Mouse (Mus musculus) kidney, embryonic 16.5 days (tissue): Measurements from ENCODE around the gene Insl6. TPM values are rescaled to one million over a fixed set of nuclear protein-coding genes. Genes with fewer than 3 reads are reported as not detected.

Experiments
- ATAC-seq: fragments of 200-750 bp; cut with Nextera tagmentation; 2 replicates; pipeline ENCODE4 v1.8.0; 2017; ENCODE audit warnings: moderate TSS enrichment; ENCODE audit not compliant: low FRiP score, low TSS enrichment
- H3K27ac ChIP-seq: fragments of 300-500 bp; sonication (generic); 2 replicates; pipeline ENCODE4 v1.5.1; 2014; ENCODE audit warnings: low read length
- H3K27me3 ChIP-seq: fragments of 300-500 bp; sonication (generic); 2 replicates; pipeline ENCODE4 v1.6.1; 2014; ENCODE audit warnings: low read length, control low read depth, mixed read lengths; ENCODE audit not compliant: insufficient read depth
- H3K36me3 ChIP-seq: fragments of 300-500 bp; sonication (generic); 2 replicates; pipeline ENCODE4 v1.6.1; 2014; ENCODE audit warnings: low read length, control low read depth, mixed read lengths; ENCODE audit not compliant: insufficient read depth
- H3K4me1 ChIP-seq: fragments of 300-500 bp; sonication (generic); 2 replicates; pipeline ENCODE4 v1.6.1; 2014; ENCODE audit warnings: low read length, control low read depth, mixed read lengths; ENCODE audit not compliant: insufficient read depth
- H3K4me2 ChIP-seq: fragments of 300-500 bp; sonication (generic); replicated peaks from 2 replicates; pipeline ENCODE4 v1.6.1; 2014; ENCODE audit warnings: low read depth, low read length
- H3K4me3 ChIP-seq: fragments of 300-500 bp; sonication (generic); 2 replicates; pipeline ENCODE4 v1.5.1; 2014; ENCODE audit warnings: mild to moderate bottlenecking, low read length
- H3K9ac ChIP-seq: fragments of 300-500 bp; sonication (generic); replicated peaks from 2 replicates; pipeline ENCODE4 v1.6.1; 2014; ENCODE audit warnings: low read length
- H3K9me3 ChIP-seq: fragments of 300-500 bp; sonication (generic); 2 replicates; pipeline ENCODE4 v1.6.1; 2016; ENCODE audit warnings: low read length, control low read depth
- WGBS: fragments of 180-500 bp; shearing (Covaris S2); extraction: QIAGEN DNeasy Blood & Tissue Kit; methylation state at CpG from one replicate; pipeline ENCODE4 v1.1.7; 2014; 5-methylcytosine and 5-hydroxymethylcytosine counted together
- polyA plus RNA-seq: library from polyadenylated mRNA; unstranded; fragments of >200 nt; fragmentation: Nextera tagmentation; extraction: Ambion mirVana; gene quantifications from 2 replicates; pipeline ENCODE4 v1.2.1, GENCODE M21; 2015

Insl6 gene
- polyA plus RNA-seq, 1 experiment from 2014 or later, result 5.2 TPM

DNA sequence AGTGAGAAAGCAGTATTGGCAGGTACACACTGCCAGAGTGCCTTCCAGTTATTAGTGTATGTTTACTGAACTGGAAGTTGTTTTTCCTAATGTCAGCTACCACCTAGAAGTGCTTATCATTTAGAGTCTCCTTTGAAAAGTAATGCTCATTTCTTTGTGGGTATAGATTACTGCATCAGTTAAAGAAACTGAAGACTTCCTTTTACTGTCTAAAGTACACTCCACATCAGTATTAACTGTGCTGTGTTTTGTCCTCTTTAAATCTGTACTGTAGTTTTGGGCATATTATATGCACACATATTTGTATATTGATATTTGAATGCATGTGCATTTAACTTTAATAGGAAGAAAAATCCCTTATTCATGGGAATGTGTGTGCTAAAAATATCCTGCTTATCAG lies 29.0 kb downstream of the Insl6 start:
- no peak for ATAC-seq
- Histone ChIP-seq H3K27ac (no peak overlapping the region), H3K4me2 (no peak overlapping the region), H3K27me3 (no peaks in the 10 kb centered on the region), H3K9ac (no peak overlapping the region), H3K9me3 (no peaks in the 10 kb centered on the region), H3K4me3 (no peak overlapping the region), H3K36me3 (peaks cover 31% of the 10 kb centered on the region), H3K4me1 (no peaks in the 10 kb centered on the region)

DNA sequence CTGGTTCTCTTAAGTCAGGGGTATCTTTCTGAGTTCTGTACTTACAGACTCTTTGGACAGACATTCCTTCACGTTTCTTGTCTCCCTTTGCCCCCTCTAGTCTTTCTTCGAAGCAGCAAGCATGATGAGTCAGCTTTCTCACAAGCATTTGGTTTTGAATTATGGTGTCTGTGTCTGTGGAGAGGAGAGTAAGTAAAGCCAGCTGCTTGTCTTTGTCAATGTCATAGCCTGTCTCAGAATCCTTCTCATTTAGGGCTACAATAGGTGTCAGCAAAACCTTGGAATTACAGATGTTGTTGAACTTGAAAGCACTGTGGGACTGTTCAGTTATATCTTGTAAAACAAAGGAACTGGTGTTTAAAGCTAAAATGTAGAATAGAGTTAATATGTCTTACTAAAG lies 30.4 kb downstream of the Insl6 start:
- Histone ChIP-seq H3K4me3 (no peak overlapping the region), H3K36me3 (peaks cover 23% of the 10 kb centered on the region), H3K9me3 (no peaks in the 10 kb centered on the region), H3K27me3 (no peaks in the 10 kb centered on the region), H3K27ac (no peak overlapping the region), H3K4me1 (no peaks in the 10 kb centered on the region), H3K9ac (no peak overlapping the region), H3K4me2 (no peak overlapping the region)
- no peak for ATAC-seq
- 48% methylated on average over 2 of the region's 2 CpGs for WGBS

DNA sequence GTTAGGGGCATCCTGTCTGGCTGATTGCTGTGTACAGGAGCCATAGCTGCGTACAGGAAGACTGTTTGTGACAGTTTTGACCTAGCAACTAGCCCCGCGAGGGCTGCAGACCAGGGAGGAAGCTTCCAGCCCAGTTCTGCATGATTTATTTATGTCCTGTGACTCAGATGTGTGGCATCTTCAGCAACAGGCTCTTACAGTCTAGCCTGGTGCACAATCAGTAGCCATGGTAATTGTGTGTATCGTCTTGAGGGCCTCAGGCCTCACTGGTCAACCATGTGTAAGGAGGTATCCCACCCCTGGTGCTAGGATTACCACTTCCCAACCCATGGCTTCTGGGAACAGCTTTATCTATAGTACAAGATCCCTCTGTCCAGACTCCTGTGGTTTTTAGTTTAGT lies 32.6 kb downstream of the Insl6 start:
- H3K4me3 ChIP-seq, result no peak overlapping the region
- no peak overlapping the region for H3K9ac ChIP-seq
- ATAC-seq, result no peak
- H3K4me2 ChIP-seq, result no peak overlapping the region
- no peaks in the 10 kb centered on the region for H3K9me3 ChIP-seq
- H3K27ac ChIP-seq, result no peak overlapping the region
- no peaks in the 10 kb centered on the region for H3K4me1 ChIP-seq
- H3K27me3 ChIP-seq, result no peaks in the 10 kb centered on the region
- WGBS, result 56% methylated on average over 4 of the region's 4 CpGs
- H3K36me3 ChIP-seq, result peaks cover 22% of the 10 kb centered on the region

DNA sequence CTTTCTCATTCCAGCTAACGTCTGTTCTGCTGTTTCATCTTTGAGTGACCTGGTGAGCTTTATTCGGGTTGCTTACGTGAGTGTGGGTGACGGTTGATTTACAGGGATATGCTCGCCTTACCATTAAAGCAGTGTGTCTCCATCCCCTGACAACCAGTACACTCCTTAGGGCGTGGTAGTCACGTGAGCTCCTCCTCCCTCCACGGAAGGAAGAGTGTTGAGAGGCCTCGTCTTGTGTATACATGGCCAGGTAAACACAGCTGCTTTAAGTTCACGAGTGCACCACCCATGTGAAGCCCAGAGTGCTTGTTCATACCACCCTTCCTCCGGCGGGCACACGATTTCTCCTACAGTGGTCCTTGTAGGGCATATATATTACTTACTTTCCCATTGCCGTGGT lies 33.6 kb downstream of the Insl6 start:
- Histone ChIP-seq H3K27me3 (no peaks in the 10 kb centered on the region), H3K4me1 (no peaks in the 10 kb centered on the region), H3K9me3 (no peaks in the 10 kb centered on the region), H3K4me2 (no peak overlapping the region), H3K4me3 (no peak overlapping the region), H3K27ac (no peak overlapping the region), H3K36me3 (peaks cover 22% of the 10 kb centered on the region), H3K9ac (no peak overlapping the region)
- ATAC-seq, result no peak
- WGBS, result 69% methylated on average over 14 of the region's 14 CpGs

DNA sequence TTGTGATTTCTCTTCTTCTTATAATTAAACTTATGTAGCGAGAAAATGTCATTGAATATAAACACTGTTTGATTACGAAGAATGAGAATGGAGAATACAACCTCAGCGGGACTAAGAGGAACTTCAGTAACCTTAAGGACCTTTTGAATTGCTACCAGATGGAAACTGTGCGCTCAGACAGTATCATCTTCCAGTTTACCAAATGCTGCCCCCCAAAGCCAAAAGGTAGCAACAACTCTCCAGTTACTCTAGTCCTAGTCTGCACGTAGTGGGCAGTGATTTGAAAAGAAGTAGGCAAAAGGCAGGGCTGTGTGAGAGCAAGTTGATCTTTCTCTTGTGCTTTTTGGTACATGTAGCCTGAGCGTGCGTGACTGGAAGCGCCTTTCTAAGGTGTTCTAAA lies 37.3 kb downstream of the Insl6 start:
- H3K9me3 ChIP-seq, result no peaks in the 10 kb centered on the region
- no peak for ATAC-seq
- no peak overlapping the region for H3K27ac ChIP-seq
- no peak overlapping the region for H3K4me2 ChIP-seq
- H3K4me1 ChIP-seq, result 0 out of 2 replicates have a peak, but pooled peaks cover 2% of the 10 kb centered on the region
- no peaks in the 10 kb centered on the region for H3K27me3 ChIP-seq
- peaks cover 24% of the 10 kb centered on the region for H3K36me3 ChIP-seq
- 72% methylated on average over 8 of the region's 8 CpGs for WGBS
- H3K9ac ChIP-seq, result no peak overlapping the region
- H3K4me3 ChIP-seq, result no peak overlapping the region

DNA sequence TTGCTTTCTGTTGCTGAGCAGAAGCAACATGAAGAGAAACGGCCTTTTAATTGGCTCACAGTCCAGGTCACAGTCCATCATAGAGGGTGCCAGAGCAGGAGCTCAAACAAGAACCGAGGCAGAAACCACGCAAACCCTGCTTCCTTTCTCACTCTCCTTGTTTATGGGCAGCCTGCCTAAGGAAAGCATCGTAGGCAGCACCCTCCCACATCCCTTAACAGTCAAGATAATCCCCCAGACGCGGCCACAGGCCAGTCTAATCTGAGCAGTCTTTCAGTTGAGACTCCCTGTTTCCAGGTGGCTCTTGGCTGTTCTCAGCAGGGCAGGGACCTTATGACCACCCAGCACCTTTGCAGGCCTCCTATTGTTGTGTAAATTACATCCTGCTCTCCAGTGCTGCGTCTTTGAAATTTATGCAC lies 39.7 kb downstream of the Insl6 start:
- no peak for ATAC-seq
- 35% methylated on average over 7 of the region's 7 CpGs for WGBS

DNA sequence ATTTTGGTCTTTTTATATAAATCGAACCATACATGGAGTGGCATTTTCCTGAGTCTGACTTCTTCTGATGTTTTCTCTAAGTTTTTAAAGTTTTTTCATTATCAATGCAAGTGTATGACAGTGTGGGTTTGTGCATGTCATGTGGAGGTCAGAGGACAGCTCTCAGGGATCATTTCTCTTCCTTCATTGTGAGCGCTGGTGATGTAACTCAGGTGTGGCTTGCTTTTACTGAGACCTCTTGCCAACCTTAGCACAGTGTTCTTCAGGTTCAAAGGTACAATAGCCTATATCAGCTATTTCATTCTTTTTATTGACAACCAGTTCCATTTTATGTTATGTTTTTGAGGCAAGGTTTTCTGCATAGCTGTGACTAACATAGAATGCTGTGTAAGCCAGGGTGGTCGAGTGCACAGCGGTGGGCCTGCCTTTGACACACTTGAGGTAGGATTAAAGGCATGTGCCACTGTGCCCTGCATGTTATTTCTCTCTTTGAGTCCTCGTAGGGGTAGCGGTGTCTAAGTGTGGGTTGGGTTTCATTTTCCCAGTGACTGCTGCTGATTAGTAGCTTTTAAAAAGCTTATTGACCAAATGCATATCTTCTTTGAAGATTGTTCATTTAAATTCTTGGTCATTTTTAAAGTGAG lies 46.1 kb downstream of the Insl6 start:
- H3K9me3 ChIP-seq, result no peaks in the 10 kb centered on the region
- peaks cover 9% of the 10 kb centered on the region for H3K36me3 ChIP-seq
- H3K27me3 ChIP-seq, result no peaks in the 10 kb centered on the region
- no peak overlapping the region for H3K9ac ChIP-seq
- no peak for ATAC-seq
- H3K4me1 ChIP-seq, result no peaks in the 10 kb centered on the region
- H3K4me2 ChIP-seq, result no peak overlapping the region
- no peak overlapping the region for H3K4me3 ChIP-seq
- whole genome bisulfite sequencing, result 85% methylated on average over 6 of the region's 6 CpGs
- H3K27ac ChIP-seq, result no peak overlapping the region

More for the DNA sequence above, 39.7 kb downstream of the Insl6 start:
- Histone ChIP-seq H3K27ac (no peak overlapping the region), H3K4me3 (no peak overlapping the region), H3K4me1 (0 out of 2 replicates have a peak, but pooled peaks cover 2% of the 10 kb centered on the region), H3K9ac (no peak overlapping the region), H3K9me3 (no peaks in the 10 kb centered on the region), H3K27me3 (no peaks in the 10 kb centered on the region), H3K4me2 (no peak overlapping the region), H3K36me3 (peaks cover 12% of the 10 kb centered on the region)

DNA sequence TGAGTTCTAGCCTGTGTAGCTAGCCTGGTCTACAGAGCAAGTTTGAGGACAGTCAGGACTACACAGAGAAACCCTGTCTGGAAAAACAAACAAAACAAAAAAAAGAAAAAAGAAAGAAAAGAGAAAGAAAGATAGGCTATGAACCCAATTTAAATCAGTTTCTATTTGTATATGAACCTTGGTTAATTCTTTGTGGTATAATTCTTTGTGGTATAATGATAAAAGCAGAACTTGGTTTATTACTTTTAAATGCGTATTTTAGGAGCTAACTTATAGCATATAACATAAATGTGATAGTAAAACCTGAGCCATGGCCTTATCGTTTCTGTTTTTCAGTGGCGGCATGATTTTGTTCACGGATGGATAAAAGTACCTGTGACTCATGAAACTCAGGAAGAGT lies 48.7 kb downstream of the Insl6 start:
- Histone ChIP-seq H3K9me3 (no peaks in the 10 kb centered on the region), H3K4me3 (no peak overlapping the region), H3K27ac (no peak overlapping the region), H3K27me3 (no peaks in the 10 kb centered on the region), H3K9ac (no peak overlapping the region), H3K36me3 (peaks cover 13% of the 10 kb centered on the region), H3K4me2 (no peak overlapping the region), H3K4me1 (no peaks in the 10 kb centered on the region)
- WGBS, result 97% methylated on average over 4 of the region's 4 CpGs
- ATAC-seq, result no peak

DNA sequence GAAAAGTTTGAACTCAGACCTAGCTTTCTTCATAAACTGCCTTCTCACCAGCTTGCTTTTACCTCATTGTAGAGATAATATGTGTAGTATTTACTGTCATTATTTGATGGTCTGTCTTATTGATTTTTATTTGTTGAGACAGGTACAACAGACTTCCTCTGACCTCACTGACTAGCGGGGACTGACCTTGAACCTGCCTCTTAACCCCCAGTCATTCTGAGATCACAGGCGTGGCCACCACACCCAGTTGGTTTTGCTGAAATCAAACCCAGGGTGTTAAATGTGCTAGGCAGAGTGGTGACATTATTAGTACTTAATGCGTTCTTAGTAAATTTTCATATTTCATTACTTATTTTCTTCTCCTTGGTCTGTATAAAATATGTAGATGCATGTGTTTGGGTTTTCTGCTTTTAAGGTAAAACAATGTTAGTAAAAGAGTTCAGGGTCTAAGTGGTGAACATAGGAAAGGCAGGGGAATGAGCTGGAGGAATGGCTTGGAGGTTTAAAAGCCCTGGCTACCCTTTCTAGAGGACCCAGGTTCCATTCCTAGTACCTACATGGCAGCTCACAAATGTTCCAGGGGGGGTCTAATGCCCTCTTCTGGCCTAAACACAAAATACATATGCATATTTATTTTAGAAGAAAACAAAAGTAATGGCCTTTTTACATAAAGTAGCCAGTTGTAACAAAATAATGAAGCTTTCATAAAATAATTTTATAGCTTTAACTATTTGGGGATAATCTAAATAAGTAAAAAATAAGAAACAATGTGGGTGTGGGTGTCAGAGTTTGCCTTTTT lies 52.9 kb downstream of the Insl6 start:
- Histone ChIP-seq H3K9me3 (no peaks in the 10 kb centered on the region), H3K9ac (no peak overlapping the region), H3K27me3 (no peaks in the 10 kb centered on the region), H3K27ac (no peak overlapping the region), H3K4me1 (no peaks in the 10 kb centered on the region), H3K4me2 (no peak overlapping the region), H3K36me3 (peaks cover 10% of the 10 kb centered on the region), H3K4me3 (no peak overlapping the region)
- WGBS, result 88% methylated on average over 3 of the region's 3 CpGs
- no peak for ATAC-seq
